Mouse (Mus musculus) bone marrow, adult 2 months (tissue): Measurements from ENCODE around the gene Serpinb1a. TPM values are rescaled to one million over a fixed set of nuclear protein-coding genes. Genes with fewer than 3 reads are reported as not detected.
"Not testable (repeated sequence)": the region's sequence is repeated elsewhere in the genome, so short reads cannot be mapped to it uniquely, and the experiment has no call there.

ENCODE experiments used
- H3K27ac ChIP-seq: fragments of 200-500 bp; 2 replicates; pipeline ENCODE4 v1.5.1; 2012; ENCODE audit warnings: low read depth, mild to moderate bottlenecking, control low read depth, inconsistent platforms, low read length; ENCODE audit not compliant: control insufficient read depth, poor library complexity, insufficient read depth
- H3K4me1 ChIP-seq: fragments of 200-500 bp; 2 replicates; pipeline ENCODE4 v1.6.1; 2011; ENCODE audit warnings: low read length; ENCODE audit not compliant: control insufficient read depth, insufficient read depth
- H3K4me3 ChIP-seq: fragments of 200-500 bp; replicated peaks from 2 replicates; pipeline ENCODE3; 2011; ENCODE audit warnings: mild to moderate bottlenecking, low read depth, low read length, control low read depth; ENCODE audit not compliant: control insufficient read depth
- CTCF ChIP-seq: fragments of 200-500 bp; IDR thresholded peaks from 2 replicates; pipeline ENCODE4 v1.5.1; 2011; ENCODE audit warnings: low read length, control low read depth; ENCODE audit not compliant: control insufficient read depth, insufficient read depth
- POLR2A ChIP-seq: fragments of 200-500 bp; IDR thresholded peaks from 2 replicates; pipeline ENCODE4 v1.6.1; 2011; ENCODE audit warnings: low read depth, mild to moderate bottlenecking, control low read depth, low read length, borderline replicate concordance; ENCODE audit not compliant: control insufficient read depth
- WGBS: fragments of 180-500 bp; shearing (Covaris S2); methylation state at CpG from one replicate; pipeline ENCODE4 v1.1.7; 2018; 5-methylcytosine and 5-hydroxymethylcytosine counted together
- polyA plus RNA-seq: library from polyadenylated mRNA; stranded (reverse); fragments of >200 nt; gene quantifications from 2 replicates; pipeline ENCODE4 v1.2.4, GENCODE M21; 2011; ENCODE audit warnings: low replicate concordance; ENCODE audit not compliant: missing spikeins, insufficient read depth, insufficient read length

Gene Serpinb1a
- polyA plus RNA-seq, 1 experiment = 91.9 TPM

DNA sequence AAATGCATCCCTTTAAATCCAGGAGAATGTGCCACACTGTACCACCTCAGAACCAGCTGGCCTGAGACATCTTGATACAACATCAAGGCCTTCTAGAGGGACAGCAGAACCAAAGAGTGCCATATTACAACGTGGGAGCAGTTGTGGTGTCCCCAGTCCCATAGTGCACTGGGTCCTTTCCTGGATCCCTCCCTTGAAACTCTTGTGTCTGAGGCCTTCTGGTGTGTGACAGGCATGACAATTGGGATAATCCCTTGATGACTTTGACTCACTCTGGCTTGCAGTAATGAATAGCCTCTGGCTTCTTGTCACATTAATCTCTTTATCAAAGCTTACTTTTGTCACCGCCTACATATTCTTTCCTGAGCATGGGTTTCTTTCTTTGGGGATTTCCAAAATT is 16.0 kb upstream of the Serpinb1a start:
- WGBS = 55% methylated on average over 2 of the region's 2 CpGs
- Histone ChIP-seq H3K27ac (no peak overlapping the region), H3K4me1 (no peaks in the 10 kb centered on the region; the same call in 1 of the 2 replicates), H3K4me3 (no peak overlapping the region)
- TF ChIP-seq CTCF = no peak
- TF ChIP-seq POLR2A = no peak

DNA sequence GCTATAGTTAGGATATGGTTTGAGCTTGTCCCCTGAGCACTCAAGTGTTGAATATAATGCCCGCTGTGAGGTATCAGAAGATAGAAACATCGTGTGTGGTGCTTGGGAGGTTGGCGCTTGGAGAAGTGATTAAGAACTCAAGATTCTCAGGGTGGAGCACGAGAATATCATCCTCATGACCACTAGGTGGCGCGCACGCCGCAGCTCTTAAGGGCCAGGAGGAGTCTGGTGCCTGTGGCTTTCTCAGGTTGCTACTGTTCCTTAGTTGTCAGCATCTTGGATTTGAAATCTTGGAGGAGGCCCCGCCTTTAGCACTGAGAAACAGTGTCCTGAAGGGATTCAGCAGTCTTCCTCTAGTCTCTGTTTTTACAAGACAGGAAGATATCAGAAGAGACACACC is 15.5 kb upstream of the Serpinb1a start:
- TF ChIP-seq CTCF = peak; percentile 93
- no peak for TF ChIP-seq POLR2A
- H3K4me1 ChIP-seq = no peaks in the 10 kb centered on the region; the same call in 1 of the 2 replicates
- H3K4me3 ChIP-seq = no peak overlapping the region
- no peak overlapping the region for H3K27ac ChIP-seq
- under 1% methylated on average over 9 of the region's 9 CpGs for WGBS

DNA sequence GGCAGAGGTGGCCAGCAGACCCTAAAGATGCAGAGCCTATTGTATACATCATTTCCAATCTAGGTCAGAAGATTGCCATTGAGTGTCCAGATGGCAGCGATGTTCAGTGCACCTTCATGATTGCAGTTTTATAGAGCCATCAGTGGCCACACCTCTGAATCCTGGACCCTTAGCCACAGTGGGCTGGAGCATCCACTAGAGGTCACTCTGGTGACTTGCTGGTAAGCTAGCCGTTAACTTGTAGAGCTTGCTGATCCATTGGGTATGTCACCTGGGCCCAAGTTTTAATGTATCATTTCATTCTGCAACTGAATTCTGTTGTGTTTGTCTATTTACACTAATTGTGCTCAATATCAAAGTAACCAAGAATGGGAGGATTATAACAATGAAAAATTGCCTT is 14.6 kb upstream of the Serpinb1a start:
- Histone ChIP-seq H3K4me3 (no peak overlapping the region), H3K4me1 (no peaks in the 10 kb centered on the region; the same call in 1 of the 2 replicates), H3K27ac (no peak overlapping the region)
- 63% methylated on average over 2 of the region's 2 CpGs for WGBS
- peak; percentile 31; the same call in 1 of the 2 replicates for TF ChIP-seq CTCF
- TF ChIP-seq POLR2A = no peak

DNA sequence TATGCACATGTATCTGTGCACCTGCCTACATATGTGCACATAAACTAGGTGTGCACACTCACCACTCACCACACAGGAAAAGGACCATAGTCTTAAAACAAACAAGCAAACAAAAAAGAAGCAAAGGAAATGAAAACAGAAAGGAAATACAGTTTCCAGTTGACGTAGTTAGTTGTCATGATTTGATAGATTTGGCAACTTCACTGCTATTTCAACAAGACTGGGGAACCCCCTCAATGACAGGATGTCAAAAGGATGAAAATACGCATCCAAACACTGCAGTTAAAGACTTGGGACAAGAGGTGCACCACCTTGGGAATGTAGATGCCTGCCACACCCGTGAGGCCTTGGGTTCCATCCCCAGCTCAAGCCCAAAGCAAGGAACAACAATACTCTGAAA is 13.5 kb upstream of the Serpinb1a start:
- 55% methylated on average over 3 of the region's 3 CpGs for WGBS
- H3K27ac ChIP-seq, H3K4me3 ChIP-seq, H3K4me1 ChIP-seq: not testable (repeated sequence)

DNA sequence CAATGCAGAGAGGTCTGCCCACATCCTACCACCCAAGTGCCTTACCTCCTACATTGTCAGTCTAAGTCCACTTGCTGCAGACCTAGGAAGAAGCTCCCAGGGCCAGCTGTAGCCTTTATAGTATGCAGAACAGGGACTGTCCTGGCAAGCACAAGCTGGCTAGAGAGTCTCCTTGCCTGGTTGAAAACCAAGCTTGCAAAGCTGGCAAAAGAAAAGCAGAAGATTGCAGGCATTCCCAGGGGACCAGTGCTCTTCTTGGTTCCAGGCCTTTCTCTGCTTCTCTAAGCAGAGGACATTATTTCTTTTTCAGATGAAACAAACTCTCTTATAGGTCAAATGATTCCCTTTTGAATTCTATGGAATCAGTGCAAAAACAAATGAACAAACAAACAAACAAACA is 12.5 kb upstream of the Serpinb1a start:
- Histone ChIP-seq H3K27ac (no peak overlapping the region), H3K4me3 (no peak overlapping the region), H3K4me1 (no peaks in the 10 kb centered on the region; the same call in 1 of the 2 replicates)
- TF ChIP-seq CTCF = no peak
- no peak for TF ChIP-seq POLR2A

DNA sequence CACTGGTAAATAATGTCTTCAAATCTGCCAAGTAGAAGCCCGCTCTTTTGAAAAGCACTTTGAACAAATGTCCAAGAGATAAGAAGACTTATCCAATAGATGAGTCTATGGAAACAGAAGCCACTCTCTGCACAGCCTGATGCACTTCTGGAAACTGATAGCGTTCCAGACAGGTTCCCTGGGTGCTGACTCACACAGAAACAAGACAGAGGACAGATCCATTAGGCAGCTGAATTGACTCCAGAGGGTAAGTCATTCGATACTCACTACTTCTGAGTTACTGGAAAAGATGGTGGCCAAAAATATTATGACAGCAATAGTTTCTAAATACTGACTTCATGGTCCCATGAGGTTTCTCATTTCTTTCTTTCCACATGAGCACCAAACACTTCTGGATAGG is 9.8 kb upstream of the Serpinb1a start:
- Histone ChIP-seq H3K4me1 (no peaks in the 10 kb centered on the region), H3K27ac (no peak overlapping the region), H3K4me3 (no peak overlapping the region)
- 72% methylated on average over 3 of the region's 3 CpGs for WGBS
- TF ChIP-seq CTCF (no peak), POLR2A (no peak)

DNA sequence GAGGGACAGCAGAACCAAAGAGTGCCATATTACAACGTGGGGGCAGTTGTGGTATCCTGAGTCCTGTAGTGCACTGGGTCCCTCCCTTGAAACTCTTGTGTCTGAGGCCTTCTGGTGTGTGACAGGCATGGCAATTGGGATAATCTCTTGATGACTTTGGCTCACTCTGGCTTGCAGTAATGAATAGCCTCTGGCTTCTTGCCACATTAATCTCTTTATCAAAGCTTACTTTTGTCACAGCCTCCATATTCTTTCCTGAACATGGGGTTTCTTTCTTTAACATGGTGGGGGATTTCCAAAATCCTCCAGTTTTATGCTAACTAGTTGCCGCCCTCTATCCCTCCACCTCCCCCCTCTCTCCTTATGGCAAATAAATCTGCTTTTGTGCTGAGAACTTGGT is 2.1 kb upstream of the Serpinb1a start:
- no peak overlapping the region for H3K27ac ChIP-seq

DNA sequence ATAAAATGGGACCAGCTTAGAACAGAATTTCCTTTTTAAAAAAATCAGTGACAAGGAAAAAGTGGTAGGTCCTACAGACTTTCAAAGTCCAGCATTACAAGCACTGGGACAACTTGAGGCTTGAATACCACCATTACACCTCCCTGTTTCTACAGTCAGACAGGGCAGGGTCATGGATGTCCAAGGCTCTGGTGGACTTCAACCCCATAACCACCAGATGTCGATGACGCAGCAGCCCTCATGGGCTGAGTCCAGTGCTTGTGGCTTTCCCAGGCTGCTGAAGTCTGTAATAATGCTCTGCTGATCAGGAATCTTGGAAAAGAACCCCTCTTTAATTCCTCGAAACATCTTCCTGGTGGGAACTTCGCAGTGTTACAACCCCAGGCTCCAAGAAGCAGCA is 1.6 kb upstream of the Serpinb1a start:
- no peak for TF ChIP-seq CTCF
- TF ChIP-seq POLR2A = no peak
- peaks cover 2% of the 10 kb centered on the region for H3K4me1 ChIP-seq
- H3K4me3 ChIP-seq = no peak overlapping the region
- WGBS = 83% methylated on average over 4 of the region's 4 CpGs
- no peak overlapping the region for H3K27ac ChIP-seq

More for the DNA sequence above, 2.1 kb upstream of the Serpinb1a start:
- 74% methylated on average over 2 of the region's 2 CpGs for WGBS
- TF ChIP-seq POLR2A (no peak), CTCF (no peak)
- H3K4me1 ChIP-seq = peaks cover 2% of the 10 kb centered on the region
- H3K4me3 ChIP-seq = no peak overlapping the region

DNA sequence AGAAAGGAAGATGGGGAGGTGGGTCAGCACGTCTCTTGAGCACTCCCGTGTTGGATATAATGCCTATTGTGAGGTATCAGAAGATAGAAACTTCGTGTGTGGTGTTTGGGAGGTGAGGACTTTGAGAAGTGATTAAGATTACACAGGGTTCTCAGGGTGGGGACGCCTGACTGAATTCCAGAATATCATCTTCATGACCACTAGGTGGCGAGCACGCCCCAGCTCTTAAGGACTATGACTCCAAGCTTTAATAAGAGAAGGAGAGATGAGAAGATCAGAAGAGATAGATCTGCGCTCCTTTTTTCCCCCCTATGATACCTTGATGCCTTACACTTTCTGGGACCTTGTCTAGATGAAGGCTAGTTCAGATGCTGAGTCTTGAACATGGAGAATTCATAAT is 982 bp upstream of the Serpinb1a start:
- TF ChIP-seq CTCF = peak; percentile 69
- TF ChIP-seq POLR2A = no peak
- H3K27ac ChIP-seq = no peak overlapping the region
- WGBS = 8% methylated on average over 7 of the region's 7 CpGs
- H3K4me1 ChIP-seq = peaks cover 3% of the 10 kb centered on the region
- no peak overlapping the region for H3K4me3 ChIP-seq
